Mouse (Mus musculus): ENCODE data around the gene Dusp16.

Dusp16 gene

GRCm38 (mm10) chr6:134736853-134737252 lies 55.6 kb downstream of the Dusp16 start:
- no peak for DNase-seq (ENCODE audit: low spot score in 2 of 2)

- no peak for DNase-seq (ENCODE audit: low spot score in 2 of 2)
Measured at GRCm38 (mm10) chr6:134733800-134734221, 58.6 kb downstream of the Dusp16 start.

- no peak for DNase-seq (ENCODE audit: low spot score in 2 of 2)
Measured at GRCm38 (mm10) chr6:134732813-134733212, 59.6 kb downstream of the Dusp16 start.

- no peak for DNase-seq (ENCODE audit: low spot score in 2 of 2)
Measured at GRCm38 (mm10) chr6:134730978-134731377, 61.4 kb downstream of the Dusp16 start.

- DNase-seq (ENCODE audit: low spot score in 2 of 2): no peak
Measured at GRCm38 (mm10) chr6:134725406-134725805, 67.0 kb downstream of the Dusp16 start.

GRCm38 (mm10) chr6:134723833-134724553 lies 68.4 kb downstream of the Dusp16 start:
- DNase-seq (ENCODE audit: low spot score in 2 of 2): no peak

- DNase-seq (ENCODE audit: low spot score in 2 of 2): no peak
Measured at GRCm38 (mm10) chr6:134723326-134723725, 69.1 kb downstream of the Dusp16 start.

- no peak for DNase-seq (ENCODE audit: low spot score in 2 of 2)
Measured at GRCm38 (mm10) chr6:134722906-134723305, 69.5 kb downstream of the Dusp16 start.

- DNase-seq (ENCODE audit: low spot score in 2 of 2): no peak
Measured at GRCm38 (mm10) chr6:134721729-134722269, 70.6 kb downstream of the Dusp16 start.

GRCm38 (mm10) chr6:134720150-134720549 lies 72.3 kb downstream of the Dusp16 start:
- DNase-seq (ENCODE audit: low spot score in 2 of 2): no peak

GRCm38 (mm10) chr6:134719156-134719555 lies 73.3 kb downstream of the Dusp16 start:
- DNase-seq (ENCODE audit: low spot score in 2 of 2): no peak

- no peak for DNase-seq (ENCODE audit: low spot score in 2 of 2)
Measured at GRCm38 (mm10) chr6:134718668-134719065, 73.8 kb downstream of the Dusp16 start.

- DNase-seq (ENCODE audit: low spot score in 2 of 2): no peak
Measured at GRCm38 (mm10) chr6:134717886-134718667, 74.3 kb downstream of the Dusp16 start.

- no peak for DNase-seq (ENCODE audit: low spot score in 2 of 2)
Measured at GRCm38 (mm10) chr6:134716168-134716587, 76.2 kb downstream of the Dusp16 start.

- DNase-seq (ENCODE audit: low spot score in 2 of 2): no peak
Measured at GRCm38 (mm10) chr6:134713897-134714296, 78.5 kb downstream of the Dusp16 start.

GRCm38 (mm10) chr6:134713321-134713720 lies 79.1 kb downstream of the Dusp16 start:
- no peak for DNase-seq (ENCODE audit: low spot score in 2 of 2)

GRCm38 (mm10) chr6:134710020-134710419 lies 82.4 kb downstream of the Dusp16 start:
- DNase-seq (ENCODE audit: low spot score in 2 of 2): no peak

GRCm38 (mm10) chr6:134706467-134706866 lies 86.0 kb downstream of the Dusp16 start:
- DNase-seq (ENCODE audit: low spot score in 2 of 2): no peak

GRCm38 (mm10) chr6:134703053-134703690 lies 89.3 kb downstream of the Dusp16 start:
- no peak for DNase-seq (ENCODE audit: low spot score in 2 of 2)

GRCm38 (mm10) chr6:134702184-134702583 lies 90.2 kb downstream of the Dusp16 start:
- DNase-seq (ENCODE audit: low spot score in 2 of 2): no peak

GRCm38 (mm10) chr6:134701211-134701602 lies 91.2 kb downstream of the Dusp16 start:
- no peak for DNase-seq (ENCODE audit: low spot score in 2 of 2)

All from urinary bladder, postnatal 36 days (tissue).